Mouse (Mus musculus) heart, adult 9 months (tissue): ENCODE data around the gene Maats1.
"Not testable (repeated sequence)": the region's sequence is repeated elsewhere in the genome, so short reads cannot be mapped to it uniquely, and the experiment has no call there.

Experiments used
- DNase-seq, 2 experiments: peaks; one replicate each; pipeline ENCODE4 v3.0.0; 2022; ENCODE audit warnings: low spot score in 2 of 2

Maats1 gene

DNA sequence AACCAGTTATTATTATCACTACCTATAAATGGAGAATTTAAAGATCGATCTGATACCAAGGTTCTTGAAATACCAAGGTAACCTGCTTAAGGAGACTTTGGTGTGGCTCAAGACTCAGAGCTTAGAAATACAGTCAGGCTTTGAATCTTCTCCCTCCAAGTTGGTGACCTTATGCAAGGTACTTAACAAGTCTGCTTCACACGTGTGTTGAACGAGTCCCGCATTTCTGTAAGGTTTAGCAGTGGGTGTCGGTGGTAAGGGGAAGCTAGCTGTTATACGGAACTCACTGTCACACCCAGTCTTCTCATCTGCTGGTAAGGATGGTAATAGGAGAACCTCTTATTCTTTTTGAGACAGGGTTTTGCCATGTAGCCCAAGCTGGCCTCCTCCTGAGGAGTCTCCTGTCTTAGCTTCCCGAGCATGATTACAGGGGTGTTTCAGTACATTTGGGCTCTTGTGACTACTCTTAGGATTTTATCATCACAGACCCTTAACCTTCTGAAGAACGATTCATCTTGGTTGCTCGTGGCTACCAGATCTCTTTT, 6.3 kb upstream of the Maats1 start:
- no peak for DNase-seq

DNA sequence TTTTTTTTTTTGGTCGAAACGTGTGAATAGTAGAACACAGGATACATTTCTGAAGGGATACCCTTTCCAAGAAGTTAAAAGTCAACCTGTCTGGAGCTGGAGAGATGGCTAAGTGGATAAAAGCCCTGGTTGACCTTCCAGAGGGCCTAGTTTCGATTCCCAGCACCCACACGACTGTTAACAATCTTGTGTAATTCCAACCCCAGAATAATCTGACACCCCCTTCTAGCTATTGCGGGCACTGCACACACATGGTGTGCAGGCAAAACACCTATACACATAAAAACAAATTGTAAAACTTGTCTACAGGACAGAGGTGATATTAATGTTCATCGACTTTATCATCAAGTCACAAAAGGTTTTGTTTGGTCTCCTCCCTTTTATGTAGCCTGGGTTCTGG, 5.6 kb upstream of the Maats1 start:
- no peak for DNase-seq

DNA sequence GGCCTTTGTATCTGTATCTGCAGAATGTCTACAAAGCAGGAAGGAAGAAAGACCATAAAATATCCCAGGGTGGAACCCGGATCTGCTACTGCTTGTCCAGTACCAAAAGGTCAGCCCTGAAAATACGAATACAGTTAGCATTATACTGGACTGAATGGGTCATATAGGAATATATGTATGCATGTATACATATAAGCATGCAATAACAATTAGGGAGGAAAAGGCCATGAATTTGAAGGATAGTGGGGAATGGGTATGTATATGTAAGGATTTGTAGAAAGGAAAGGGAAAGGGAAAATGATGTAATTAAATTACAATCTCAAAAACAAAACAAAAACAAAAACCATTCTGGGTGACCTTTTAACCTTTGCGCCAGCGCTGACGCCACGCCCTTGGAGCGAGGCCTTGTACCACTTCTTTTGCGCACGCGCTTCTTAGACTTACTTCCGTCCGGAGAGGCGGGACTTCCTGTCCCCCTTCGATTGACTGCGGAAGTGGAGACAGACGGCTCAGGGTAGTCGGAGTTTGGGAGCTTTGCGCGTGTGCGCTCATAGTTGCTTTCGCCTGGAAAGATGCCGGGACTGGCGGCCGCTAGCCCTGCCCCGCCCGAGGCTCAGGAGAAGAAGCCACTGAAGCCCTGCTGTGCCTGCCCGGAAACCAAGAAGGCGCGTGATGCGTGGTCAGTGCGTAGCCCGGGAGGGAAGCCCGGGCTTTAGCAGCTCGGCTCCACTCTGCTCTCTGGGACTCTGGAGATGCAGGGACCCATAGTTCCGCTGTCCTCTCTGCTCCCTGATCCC, 4.8 kb upstream of the Maats1 start, which contains the start of the genes Cox17 and Gm21987:
TSS of gene Cox17 (plus strand) at position 463 of the 797 bp plus-strand sequence.
TSS of gene Gm21987 (plus strand) at position 512 of the 797 bp plus-strand sequence.
- peak; percentile 97 for DNase-seq

DNA sequence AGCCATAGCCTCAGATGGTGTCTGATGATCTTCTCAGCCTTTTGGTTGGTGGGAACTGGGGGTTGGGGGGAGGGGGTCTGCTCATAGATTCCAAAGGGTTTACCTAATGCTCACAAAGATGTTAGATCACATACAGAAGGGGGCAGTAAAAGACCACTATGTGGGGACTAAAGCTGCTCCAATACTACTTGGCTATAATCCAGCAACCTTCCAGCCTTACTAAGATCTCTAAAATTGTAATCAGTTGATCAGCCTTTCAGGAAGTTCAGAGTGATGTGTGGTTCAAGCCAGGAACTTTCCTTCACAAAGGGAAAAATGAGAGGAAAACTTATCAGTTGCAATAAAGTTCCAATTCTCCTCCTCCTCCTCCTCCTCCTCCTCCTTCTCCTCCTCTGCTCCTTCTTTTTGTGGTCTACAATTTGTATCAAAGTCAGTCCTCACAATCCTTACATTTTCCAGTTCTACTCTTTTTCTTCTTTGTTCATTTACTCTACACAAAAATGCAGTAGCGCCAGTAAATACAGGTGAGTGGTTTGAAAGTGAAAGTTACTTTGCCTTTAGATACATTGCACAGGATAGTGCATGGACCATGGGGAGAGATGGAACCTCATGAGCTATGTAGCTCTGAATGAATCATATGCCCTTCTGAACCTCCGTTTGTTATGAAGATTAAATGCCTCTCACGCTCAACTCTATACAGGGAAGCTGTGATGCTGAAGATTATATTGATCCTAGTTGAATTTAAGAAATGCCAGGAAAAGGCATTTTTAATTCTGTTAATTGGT, 3.2 kb upstream of the Maats1 start:
- DNase-seq, result no peak

DNA sequence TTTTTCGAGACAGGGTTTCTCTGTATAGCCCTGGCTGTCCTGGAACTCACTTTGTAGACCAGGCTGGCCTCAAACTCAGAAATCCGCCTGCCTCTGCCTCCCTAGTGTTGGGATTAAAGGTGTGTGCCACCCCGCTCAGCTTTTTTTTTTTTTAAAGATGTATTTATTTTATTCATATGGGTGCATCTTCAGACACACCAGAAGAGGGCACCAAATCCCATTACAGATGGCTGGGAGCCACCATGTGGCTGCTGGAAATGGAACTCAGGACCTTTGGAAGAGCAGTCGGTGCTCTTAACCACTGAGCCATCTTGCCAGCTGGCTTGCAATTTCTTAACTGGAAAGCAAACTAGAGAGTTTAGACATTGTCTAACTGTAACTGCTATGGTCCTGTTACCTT, 3.9 kb downstream of the Maats1 start:
- not testable (repeated sequence) for DNase-seq

DNA sequence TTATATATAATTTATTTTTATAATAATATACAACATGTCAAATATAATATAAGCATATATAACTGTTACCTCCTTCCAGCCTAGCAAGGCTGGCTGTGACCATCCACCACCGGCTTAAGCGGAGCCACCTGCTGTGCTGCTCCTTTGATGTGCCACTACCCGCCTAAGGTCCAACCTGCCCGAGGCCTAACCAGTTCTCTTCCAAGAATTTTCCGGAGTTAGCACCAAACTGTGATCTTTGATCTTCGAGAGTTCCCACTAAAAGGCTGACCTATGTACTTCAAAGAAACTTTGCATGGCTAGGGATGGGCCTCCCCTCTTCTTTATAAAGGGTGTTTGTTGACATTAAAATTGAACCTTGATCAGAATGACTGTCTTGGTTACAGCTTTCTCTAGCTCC, 7.5 kb downstream of the Maats1 start:
- no peak for DNase-seq

DNA sequence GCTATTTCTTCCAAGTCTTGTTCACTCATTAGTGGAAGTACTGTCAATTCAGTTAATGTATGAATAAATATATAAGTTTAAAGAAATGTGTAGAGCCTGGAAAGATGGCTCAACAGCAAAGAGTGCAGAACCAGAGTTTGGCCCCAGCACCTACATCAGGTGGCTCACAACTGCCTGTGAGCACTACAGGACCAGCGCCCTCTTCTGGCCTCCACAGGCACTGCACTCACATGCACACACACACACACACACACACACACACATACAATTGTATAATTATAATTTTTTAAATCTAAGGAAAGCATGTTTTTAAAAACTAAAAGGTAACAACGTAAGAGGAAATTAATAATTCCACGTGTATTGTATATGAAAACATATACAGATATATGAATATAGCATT, 12.6 kb downstream of the Maats1 start:
- no peak for DNase-seq

DNA sequence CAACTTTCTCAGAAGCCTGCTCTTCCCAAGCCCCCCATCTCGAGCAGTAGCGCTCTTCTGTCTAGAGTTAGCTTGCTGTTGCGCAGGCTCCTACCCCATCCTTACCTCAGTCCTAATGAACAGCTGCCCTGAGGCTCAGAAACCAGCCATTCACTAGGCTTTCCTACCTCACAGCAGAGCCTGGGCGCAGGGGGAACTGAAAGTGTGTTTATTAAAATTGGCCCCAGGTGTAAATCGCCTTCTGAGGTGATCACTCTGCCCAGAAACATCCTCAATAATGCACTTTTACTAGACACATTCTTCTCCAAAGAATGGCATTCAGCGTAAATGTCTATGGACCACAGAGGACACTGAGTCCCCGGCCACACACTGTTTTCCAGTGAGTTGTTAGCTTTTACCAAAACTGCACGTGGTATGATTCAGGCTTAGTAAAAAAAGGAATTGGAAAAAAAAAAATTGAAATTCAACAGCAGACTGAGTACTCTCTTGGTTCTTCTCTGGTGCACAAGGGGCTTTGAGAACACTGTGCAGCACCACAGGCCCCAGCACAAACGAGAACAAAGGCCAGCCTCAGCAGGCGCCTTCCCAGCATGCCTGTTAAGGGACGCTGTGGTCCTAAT, 15.1 kb downstream of the Maats1 start:
- no peak for DNase-seq

DNA sequence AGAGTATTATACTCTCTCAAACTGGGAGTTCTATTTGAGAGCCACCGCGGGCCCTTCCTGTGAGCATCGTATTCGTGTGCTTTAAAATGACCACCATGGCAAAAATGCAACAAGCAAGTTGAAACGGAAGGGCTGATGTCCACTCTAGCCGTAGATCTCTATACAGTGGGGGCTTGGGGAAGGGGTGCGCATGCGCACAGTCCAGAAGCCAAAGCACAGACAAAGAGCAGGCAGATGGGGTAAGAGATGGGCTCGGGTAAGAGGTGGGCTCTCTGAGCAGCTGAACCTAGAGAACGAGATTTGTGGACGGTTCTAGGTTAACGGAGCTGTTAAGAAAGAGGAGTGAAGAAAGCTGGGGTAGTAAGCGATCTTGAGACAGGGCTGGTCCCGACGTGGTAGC, 17.6 kb downstream of the Maats1 start:
- DNase-seq, result no peak

DNA sequence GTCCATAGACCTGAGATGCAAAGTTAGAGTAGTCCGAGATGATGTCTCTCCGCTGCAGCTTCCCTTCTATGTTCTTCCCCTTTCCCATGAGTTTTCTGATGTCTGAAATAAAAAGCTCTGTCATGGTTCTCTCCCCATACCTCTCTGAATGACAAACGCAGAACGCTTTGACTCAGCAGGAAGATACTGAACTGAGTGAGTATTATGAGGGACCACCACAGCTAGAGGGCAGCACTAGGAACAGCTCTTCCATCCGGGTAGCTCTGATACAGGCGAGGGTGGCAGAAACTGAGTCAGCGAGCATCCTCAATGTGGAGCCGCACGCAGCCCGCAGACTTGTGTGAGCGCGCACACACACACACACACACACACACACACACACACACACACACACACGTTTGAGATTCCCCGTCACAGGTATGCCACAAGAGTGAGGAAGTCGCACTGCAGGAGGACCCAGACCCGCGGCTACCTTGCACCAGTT, 20.4 kb downstream of the Maats1 start:
- no peak for DNase-seq

DNA sequence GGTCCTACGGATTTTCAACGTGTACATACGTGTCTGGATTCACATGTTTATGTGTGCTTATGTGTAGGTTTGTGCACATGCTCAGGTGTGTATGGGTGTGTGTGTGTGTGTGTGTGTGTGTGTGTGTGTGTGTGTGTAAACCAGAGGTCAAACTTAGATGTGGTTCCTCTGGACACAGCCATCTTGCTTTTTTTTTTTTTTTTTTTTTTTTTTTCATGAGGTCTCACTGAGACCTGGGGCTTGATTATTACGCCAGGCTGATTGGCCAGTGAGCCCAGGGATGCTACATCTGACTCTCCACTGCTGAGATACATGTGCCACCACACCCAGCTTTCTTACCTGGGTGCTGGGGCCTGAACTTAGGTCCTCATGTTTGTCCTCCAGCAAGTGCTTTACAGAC, 22.9 kb downstream of the Maats1 start:
- no peak for DNase-seq

DNA sequence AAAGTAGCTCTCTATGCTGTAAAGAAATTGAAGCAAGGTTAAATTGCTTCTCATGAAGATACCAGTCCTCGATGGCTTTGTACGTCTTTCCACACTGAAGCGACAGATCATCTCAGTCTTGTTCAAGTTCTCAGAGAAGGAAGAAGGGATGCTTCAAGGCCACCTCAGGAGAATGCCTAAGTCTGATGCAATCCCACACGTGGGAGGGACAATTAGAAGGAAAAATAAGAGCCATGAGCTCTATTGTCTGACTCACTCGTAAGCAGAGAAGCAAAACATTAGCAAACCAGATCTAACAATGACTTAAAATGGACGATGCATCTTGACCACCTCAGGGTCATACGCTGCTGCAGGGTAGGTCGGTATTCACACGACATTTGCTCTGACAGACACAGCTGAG, 23.5 kb downstream of the Maats1 start:
- DNase-seq, result no peak

DNA sequence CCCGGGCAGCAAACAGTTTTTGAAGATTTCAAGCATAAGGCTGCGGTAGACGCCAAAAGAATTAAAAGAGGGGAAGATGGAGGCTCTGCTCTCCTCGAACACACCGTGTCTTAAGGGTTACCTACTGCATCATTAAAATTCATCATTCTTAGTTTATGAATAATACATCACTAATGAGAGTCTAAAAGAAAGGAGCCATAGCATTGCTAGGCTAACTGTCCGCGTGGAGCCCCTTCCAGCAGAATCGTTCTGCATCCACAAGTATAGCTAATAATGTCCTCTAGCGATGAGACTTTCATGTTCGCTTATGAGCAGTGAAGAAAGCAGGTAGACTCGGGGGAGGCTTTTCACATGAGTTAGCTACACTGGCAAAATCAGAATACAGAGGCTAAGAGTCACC, 33.7 kb downstream of the Maats1 start:
- DNase-seq, result no peak

DNA sequence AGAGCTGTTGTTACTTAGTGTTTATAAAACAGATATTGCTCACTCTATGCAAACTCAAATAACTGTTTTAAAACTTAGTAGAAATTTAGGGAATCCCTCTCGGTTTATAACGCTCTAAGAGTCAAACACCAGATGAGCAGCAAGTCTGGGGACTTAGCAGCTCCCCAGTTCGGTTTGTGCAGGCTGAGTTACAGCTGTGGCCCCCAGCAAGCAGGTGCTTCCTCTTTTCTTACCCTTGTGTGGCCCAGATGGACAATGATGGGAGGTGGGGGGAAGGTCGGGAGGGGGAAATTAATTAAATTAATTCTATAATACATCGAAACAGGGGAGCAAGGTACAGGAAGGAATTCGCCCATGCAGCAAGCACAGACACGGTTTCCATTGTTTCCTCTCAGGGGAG, 34.3 kb downstream of the Maats1 start:
- DNase-seq, result no peak

DNA sequence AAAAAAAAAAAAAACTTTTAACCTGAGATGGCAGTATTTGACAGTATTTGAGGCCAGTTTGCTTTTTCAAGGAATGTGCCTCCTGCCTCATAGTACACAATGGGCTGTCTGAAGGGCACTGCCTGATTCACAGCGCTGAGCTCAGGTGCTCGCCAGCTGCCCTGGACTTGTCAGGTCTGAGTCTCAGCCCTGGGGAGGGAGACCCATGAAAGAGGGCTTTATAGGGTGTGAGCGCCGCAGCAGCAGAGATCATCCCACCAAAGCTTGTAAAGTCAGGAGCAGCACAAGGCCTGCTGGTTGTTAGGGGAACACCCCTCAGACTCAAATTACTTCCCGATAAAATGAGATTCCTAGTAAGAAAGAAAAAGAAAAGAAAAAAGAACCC, 34.7 kb downstream of the Maats1 start:
- DNase-seq, result no peak

DNA sequence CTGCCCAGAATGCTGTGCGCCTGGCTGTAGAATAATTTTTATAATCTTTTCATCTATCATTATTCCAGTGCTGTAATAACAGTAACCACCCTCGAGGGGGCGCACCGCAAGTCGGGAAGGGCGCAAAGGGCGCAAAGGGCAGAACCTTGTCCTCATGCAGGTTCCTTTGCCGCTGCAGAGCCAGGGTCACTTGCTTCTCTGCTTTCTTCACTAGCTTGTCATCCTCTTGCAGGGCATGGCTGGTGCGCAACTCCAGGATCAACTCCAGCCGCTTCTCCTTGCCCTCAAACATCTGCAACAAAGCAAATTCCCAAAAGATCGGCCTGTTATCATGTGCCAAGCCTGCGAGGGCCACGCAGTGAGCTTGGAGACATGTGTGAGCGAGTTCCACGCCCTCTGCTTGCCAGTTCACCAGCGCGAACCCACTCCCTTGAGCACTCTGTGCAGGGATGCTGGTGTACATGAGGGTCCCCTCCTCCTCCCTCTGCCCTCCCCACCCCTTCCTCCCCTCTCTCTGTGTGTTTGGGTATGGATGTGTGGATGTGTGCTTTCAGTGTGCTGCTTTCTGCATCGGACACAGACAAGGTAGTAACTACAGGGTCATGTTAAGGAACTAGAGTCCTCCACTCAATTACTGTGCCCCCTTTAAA, 35.2 kb downstream of the Maats1 start:
- no peak for DNase-seq

DNA sequence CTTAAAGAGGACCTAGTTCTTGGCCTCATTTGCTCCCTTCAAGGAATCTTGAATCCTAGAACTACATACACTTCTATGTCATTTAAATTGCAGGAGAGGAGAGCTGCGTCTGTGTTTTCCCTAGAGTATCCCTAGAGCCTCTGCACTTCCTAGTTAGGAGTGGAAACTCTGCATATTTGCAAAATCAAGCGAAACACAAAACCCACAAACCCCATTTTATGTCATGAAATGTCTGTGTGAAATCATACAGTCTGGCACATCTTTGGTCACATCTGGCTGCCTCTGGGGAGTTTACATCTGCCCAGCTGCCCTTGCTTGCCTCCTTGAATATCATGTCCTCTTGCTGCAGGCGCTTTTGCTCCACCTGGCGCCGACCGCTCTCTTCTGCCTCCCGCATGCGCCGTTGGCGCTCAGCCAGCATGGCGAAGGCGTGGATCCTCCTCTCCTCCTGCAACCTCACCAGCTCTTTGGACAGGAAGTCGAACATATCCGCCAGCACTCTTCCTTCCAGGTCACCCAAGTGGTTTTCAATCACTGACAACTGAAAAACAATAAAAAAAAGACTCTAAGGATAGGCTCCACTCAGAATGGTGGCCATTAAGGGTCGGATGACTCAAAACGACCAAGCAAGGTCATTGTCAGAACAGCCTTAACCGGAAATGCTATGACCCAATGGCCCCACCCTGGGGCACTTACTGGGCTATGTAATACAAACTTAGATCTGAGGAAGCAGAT, 37.3 kb downstream of the Maats1 start:
- DNase-seq, result peak; percentile 6 to 12

DNA sequence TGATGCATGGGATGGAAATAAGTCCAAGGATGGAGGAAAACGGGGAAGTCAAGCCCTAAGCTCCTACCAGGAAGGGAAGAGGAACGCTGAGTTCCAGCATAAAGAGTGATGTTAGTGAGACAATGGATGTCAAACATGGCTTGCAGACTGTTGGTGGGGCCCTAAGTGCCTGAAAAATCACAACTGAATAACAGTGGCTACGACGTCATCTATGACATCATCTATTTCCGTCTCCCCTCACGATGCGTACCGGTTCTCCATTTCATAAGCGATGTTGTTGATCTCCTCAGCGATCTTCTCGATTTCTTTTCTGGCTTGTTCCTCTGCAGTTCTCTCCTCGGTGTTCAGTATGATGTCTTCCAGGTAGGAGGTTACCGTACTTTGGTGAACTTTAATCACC, 39.6 kb downstream of the Maats1 start:
- no peak for DNase-seq

DNA sequence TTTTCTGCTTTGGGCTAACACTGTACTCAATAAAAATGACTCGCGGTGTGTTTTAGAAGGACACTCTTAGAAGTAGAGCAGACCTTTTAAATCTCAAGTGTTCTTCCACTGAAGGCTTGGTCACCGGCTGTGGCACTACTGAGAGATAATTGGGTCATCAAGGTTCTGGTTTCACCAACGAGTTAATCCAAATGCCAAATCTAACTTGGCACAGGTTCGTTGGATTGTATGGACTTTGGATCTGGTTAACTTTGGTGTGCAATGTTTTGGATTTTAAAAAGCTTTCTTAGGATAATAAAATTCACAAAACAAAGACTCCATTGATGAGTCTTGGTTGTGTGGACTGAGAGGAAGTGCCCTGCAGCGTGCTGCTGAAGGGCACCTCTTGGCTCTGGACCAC, 43.5 kb downstream of the Maats1 start:
- no peak for DNase-seq

DNA sequence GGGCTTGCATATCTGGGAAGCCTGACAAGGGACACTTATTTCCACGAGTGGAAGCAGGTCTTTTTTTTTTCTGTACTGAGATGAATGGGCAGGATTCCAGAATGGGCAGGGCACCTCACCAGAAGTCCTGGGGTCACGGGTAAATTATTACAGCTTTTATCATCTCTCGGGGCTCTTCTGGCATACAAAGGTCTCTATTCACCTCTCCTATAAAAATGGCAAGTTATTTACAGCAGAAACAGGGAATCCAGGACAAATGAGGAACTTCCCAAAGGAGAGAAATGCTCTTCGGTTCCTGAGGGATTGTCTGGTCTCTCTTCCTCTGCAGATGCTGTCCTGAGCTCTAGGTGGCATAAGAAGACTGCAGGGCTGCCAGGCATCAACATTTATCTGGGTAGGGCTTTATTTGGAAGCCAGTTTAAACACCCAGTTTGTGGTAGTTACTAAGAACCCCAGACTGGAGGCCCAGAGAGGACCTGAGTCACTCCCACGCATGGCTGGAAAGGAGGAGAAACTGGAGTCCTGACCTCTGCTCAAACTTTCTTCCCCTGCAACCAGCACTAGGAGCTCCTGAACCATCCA, 46.5 kb downstream of the Maats1 start:
- no peak for DNase-seq
